Mouse (Mus musculus) lung, adult 2 months (tissue): Measurements from ENCODE around the gene Capsl. TPM values are rescaled to one million over a fixed set of nuclear protein-coding genes. Genes with fewer than 3 reads are reported as not detected.

ENCODE experiments used
- DNase-seq: peaks from one replicate; pipeline ENCODE4 v3.0.0; 2022
- H3K4me1 ChIP-seq: fragments of 200-500 bp; 2 replicates; pipeline ENCODE4 v1.6.1; 2011; ENCODE audit warnings: low read length; ENCODE audit not compliant: control insufficient read depth, insufficient read depth
- H3K4me3 ChIP-seq: fragments of 200-500 bp; replicated peaks from 2 replicates; pipeline ENCODE3; 2011; ENCODE audit warnings: low read depth, mild to moderate bottlenecking, control low read depth, low read length; ENCODE audit errors: extremely low read depth
- CTCF ChIP-seq: fragments of 200-500 bp; IDR thresholded peaks from 2 replicates; pipeline ENCODE4 v1.5.1; 2011; ENCODE audit warnings: mild to moderate bottlenecking, low read length, control low read depth; ENCODE audit not compliant: insufficient read depth
- POLR2A ChIP-seq: fragments of 200-500 bp; IDR thresholded peaks from 2 replicates; pipeline ENCODE4 v1.6.1; 2011; ENCODE audit warnings: low read depth, mild to moderate bottlenecking, control low read depth, low read length, borderline replicate concordance; ENCODE audit errors: extremely low read depth
- WGBS: fragments of 180-500 bp; shearing (Covaris S2); methylation state at CpG from one replicate; pipeline ENCODE4 v1.1.7; 2018; 5-methylcytosine and 5-hydroxymethylcytosine counted together
- polyA plus RNA-seq: library from polyadenylated mRNA; depleted of rRNA; stranded (reverse); fragments of >200 nt; gene quantifications from 2 replicates; pipeline ENCODE4 v1.2.3, GENCODE M21; 2012; rRNA removed

Capsl gene
- 4.7 and 6.4 TPM in 2 replicates for polyA plus RNA-seq

DNA sequence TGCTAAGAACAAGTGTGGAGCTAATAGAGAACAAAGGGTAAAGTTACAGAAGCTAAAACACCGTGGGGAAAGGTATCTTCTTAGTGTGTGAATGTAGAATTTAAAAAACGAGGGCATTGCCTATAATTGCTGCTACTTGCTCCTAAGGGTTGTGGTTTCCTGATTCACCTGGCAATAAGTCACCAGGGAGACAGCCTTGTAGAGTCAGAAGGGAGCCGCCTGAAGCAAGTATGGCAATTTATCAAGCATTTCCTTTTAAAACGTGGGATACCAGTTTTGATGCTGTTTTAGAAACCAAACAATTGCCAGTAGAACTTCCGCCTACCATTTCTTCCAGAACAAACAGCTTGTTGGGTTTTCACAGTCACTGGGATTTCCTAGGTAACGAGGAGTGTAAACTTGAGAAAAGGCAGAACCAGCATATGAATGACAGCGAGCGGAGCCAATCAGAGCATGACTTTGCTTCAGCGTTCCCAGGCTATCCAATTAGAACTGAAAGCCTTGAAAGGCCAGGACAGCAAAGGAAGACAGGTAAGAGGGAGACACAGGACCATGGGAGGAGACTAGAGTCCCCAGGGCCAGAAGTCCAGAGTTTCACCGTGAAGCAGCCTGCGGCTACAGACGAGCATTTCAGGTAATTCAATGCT is at the start of gene Capsl:
Gene Capsl, plus strand, starts transcription at position 495 of the 647 bp plus-strand sequence.
- WGBS: 34% methylated on average over 12 of the region's 12 CpGs
- Histone ChIP-seq H3K4me1 (no peaks in the 10 kb centered on the region), H3K4me3 (peak within 1 kb of the TSS; percentile 24)
- peak; percentile 82 for DNase-seq
- no peak for TF ChIP-seq CTCF
- no peak for TF ChIP-seq POLR2A

DNA sequence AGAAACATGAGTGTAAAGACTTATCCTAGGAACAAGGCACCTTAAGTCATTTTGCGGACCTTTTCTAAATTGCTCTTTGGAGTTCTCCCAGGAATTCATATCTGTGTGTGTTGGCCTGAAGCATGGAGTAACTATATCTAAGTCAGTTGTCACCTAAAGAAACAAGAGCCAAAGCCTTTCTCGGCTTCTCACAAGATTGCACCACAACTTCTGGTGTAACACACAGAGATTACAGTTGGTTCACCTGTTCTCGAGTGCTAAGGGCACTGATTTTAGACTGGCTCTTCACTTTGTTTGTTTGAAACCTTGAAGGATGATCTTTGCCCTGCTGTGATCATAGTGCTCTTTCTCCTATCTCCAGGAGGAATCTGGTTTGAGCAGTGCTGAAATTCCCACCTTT is 26.4 kb upstream of the Capsl start:
- TF ChIP-seq CTCF (no peak), POLR2A (no peak)
- no peak for DNase-seq
- 83% methylated on average over 3 of the region's 3 CpGs for WGBS
- no peaks in the 10 kb centered on the region for H3K4me1 ChIP-seq
- no peak overlapping the region for H3K4me3 ChIP-seq

DNA sequence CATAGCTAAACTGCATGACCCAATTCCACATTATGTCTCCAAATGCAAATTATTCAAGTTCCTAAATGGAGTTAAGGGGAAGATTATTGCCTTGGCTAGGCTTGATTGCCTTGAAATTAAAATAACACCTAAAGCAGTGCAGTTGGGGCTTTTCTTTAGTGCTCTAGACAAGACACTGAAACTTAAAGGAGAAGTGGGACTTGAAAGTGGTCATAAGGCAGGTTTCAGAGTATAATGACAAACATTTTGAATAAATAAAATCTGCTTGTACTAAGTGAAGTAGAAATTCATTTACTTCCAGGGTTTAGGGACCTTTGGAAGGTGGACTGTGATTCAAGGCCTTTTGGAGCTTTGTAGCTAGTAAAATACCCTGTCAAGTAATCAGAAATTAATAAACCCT is 14.7 kb upstream of the Capsl start:
- DNase-seq: no peak
- Histone ChIP-seq H3K4me1 (no peaks in the 10 kb centered on the region), H3K4me3 (no peak overlapping the region)
- no peak for TF ChIP-seq CTCF
- no peak for TF ChIP-seq POLR2A

DNA sequence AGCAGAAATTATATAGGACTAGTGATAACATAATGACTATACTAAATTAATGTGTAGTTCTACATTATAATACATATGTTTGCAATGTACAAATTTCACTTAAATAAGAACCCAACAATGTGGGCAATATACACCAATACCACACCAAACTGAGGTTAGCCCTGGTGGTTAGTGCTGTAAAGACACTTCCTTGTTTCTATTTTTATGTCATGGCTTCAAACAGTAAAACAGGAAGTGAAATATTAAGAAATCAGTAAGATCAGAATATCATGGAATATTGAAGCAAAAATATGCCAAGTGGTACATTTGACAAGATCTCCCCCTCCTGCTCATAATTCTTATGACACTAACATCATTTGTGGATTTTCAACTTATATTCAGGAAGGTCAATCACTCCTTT is 8.0 kb upstream of the Capsl start:
- no peak for TF ChIP-seq CTCF
- TF ChIP-seq POLR2A: no peak
- no peak overlapping the region for H3K4me3 ChIP-seq
- H3K4me1 ChIP-seq: no peaks in the 10 kb centered on the region
- no peak for DNase-seq

DNA sequence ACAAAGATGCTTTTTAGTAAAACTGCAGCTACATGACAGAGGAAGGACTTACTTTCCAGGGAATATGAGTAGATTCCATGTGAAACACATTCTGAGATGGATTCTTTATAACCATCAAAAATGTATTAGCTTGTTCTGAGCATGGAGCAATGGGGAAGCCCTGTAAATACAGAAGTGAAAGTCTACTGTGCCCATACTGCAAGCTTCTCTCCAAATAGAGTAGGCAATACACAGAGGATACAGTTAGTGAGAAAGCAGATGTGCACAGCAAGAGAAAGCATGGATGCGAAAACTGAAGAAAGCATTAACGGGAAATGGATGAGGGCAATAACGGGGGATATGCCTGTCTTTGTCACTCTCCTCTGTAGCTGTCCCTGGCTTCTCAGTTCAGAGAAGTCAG is 6.0 kb upstream of the Capsl start:
- no peak for TF ChIP-seq CTCF
- TF ChIP-seq POLR2A: no peak
- no peak overlapping the region for H3K4me3 ChIP-seq
- H3K4me1 ChIP-seq: no peaks in the 10 kb centered on the region
- no peak for DNase-seq
- 78% methylated on average over 3 of the region's 3 CpGs for WGBS

DNA sequence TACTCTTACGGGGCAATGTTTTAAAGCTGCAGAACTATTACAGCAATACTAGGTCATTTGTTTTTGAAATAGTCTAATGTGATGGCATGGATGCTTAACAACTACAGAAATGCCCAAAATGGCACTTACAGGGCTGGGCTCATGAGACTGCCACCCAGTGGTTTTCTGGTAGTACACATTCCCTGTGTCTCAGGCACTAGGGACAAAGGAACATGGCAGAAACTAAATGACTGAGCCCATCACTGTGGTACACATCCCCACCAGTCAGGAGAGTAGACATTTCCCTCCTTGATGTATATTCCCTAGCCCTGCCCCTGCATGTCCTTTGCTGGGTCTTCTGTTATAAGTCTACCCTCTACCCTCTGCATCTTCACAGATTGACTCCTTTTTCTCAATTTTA is 16.2 kb downstream of the Capsl start:
- 91% methylated on average over 1 of the region's 1 CpGs for whole genome bisulfite sequencing
- no peak for TF ChIP-seq POLR2A
- TF ChIP-seq CTCF: no peak
- no peak overlapping the region for H3K4me3 ChIP-seq
- no peak for DNase-seq
- no peaks in the 10 kb centered on the region for H3K4me1 ChIP-seq

DNA sequence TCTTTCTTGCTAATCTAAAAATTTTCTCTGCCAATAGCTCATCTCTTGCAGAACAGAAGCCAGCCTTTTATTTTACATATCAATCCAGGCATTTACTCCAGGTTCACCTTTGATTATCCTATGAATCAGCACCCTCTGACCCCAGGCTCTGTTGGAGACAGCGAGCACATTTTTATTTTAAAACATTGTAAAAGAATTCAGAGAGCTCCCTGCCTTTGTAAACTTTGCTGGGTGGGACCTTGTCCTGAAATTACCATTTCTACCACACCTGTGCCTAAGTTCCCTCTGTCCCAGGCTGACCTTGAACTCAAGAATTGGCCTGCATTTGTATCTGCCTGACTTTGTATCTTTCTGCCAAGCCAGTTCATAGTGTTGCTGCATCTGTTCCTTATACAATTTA is 17.0 kb downstream of the Capsl start:
- TF ChIP-seq CTCF: no peak
- no peak for TF ChIP-seq POLR2A
- Histone ChIP-seq H3K4me3 (no peak overlapping the region), H3K4me1 (no peaks in the 10 kb centered on the region)
- no peak for DNase-seq
- 48% methylated on average over 1 of the region's 1 CpGs for WGBS

DNA sequence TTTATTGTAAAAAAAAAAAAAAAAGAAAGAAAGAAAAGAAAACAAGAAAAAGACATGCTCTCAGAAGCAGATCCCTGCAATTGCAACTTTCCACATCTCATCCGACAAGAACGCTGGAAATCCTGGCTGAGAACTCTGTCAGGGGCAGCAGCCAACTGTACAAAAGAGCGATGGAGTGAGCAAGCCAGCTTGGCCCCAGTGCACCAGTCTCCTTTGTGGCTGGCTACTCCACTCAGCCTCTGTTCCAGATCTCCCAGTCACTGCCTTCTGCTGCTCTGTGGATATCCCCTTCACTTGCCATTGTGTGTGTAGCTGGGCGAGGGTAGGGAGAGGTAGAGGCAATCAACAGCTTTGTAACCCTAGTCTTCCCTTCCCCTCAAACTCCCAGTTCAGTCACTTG is 18.4 kb downstream of the Capsl start:
- DNase-seq: no peak
- H3K4me1 ChIP-seq: no peaks in the 10 kb centered on the region
- 65% methylated on average over 4 of the region's 4 CpGs for WGBS
- H3K4me3 ChIP-seq: no peak overlapping the region
- TF ChIP-seq POLR2A (no peak), CTCF (no peak)

DNA sequence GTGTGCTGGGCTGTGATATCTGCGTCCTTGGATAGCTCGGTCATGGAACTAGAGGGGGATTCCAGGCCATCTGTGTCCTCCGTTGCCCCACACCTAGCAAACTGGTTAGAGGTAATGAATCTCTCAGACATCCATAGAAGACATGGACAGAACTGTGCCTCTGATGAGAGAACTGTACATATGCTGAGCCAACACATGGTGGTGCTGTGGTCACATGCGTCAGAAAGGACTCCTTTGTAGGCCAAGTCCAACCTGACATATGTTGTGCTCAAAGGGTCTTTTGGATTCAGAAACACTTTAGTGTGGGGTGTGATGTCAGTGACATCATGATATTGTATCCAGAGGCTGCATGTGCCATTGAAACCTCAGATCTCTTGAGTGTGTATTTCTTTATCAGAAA is 19.4 kb downstream of the Capsl start:
- TF ChIP-seq CTCF: peak; percentile 37; the same call in 1 of the 2 replicates
- TF ChIP-seq POLR2A: no peak
- DNase-seq: no peak
- Histone ChIP-seq H3K4me1 (no peaks in the 10 kb centered on the region), H3K4me3 (no peak overlapping the region)
- WGBS: 58% methylated on average over 4 of the region's 4 CpGs

DNA sequence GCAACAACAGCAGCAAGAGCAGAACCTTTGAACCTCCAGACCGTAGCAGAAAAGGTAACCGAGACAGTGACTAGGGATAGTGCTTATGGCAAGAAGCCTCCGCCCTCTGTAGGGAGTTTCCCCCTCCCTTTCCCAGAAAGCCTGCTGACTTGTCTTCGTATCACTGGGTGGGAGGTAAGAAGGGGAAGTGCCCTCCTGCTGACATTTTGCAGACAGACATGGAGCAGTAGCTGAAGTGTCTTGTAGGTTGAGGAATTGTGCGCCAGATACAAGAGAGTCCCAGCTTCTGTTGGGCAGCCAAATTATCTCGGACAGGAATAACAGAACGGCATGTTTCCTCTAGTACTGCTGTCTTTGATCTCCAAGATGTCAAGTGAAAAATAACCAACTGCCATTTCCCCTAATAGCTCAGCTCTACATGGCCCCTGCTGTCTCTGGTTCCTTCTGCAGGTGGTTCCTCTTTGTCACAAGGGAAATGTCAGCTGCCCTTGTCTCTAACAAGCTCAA is 27.7 kb downstream of the Capsl start:
- H3K4me1 ChIP-seq: no peaks in the 10 kb centered on the region
- TF ChIP-seq CTCF (no peak), POLR2A (no peak)
- no peak for DNase-seq
- 37% methylated on average over 7 of the region's 7 CpGs for WGBS
- no peak overlapping the region for H3K4me3 ChIP-seq
